7 mouse cellular contexts compared by ENCODE assay signal in genomic region chr3:88042661-88043421, GRCm38 (mm10). TPM values are rescaled to one million over a fixed set of nuclear protein-coding genes. Genes with fewer than 3 reads are reported as not detected.
DNase-seq lines count a peak whose midpoint lies in the region; ATAC-seq lines count a peak whose summit lies in the region.

Gpatch4 (plus strand) TSS chr3:88043108.

- peak; percentile 83 for DNase-seq in adrenal gland, adult 8-10 months
- DNase-seq in embryo, embryonic 11.5 days (ENCODE audit: low read depth, low spot score), result peak; percentile 91
- peak; percentile 67 to 81 for DNase-seq in gastrocnemius, postnatal 36 days
- peak; percentile 90 to 93 for DNase-seq in left cerebral cortex, postnatal 25 days (ENCODE audit: low spot score in 2 of 2)
- DNase-seq in midbrain, embryonic 10.5 days (ENCODE audit: low spot score), result peak; percentile 86
- peak; percentile 82 for DNase-seq in right cerebral cortex, postnatal 4 days

- H3K27ac ChIP-seq in intestine, embryonic 15.5 days, result peak within 1 kb of the TSS; percentile 68; the same call in 1 of the 2 replicates
- peak within 1 kb of the TSS; percentile 83 for H3K27ac ChIP-seq in midbrain, embryonic 10.5 days (replicated peaks)

- H3K4me1 ChIP-seq in intestine, embryonic 15.5 days (replicated peaks), result peaks cover 2% of the 10 kb centered on the region; the same call in 1 of the 2 replicates
- H3K4me1 ChIP-seq in midbrain, embryonic 10.5 days, result peaks cover 19% of the 10 kb centered on the region

- H3K36me3 ChIP-seq in intestine, embryonic 15.5 days, result peaks cover 2% of the 10 kb centered on the region; the same call in 1 of the 2 replicates
- peaks cover 11% of the 10 kb centered on the region for H3K36me3 ChIP-seq in midbrain, embryonic 10.5 days

- ATAC-seq in intestine, embryonic 15.5 days, result peak; percentile 98

- H3K27me3 ChIP-seq in intestine, embryonic 15.5 days (replicated peaks), result peaks cover 11% of the 10 kb centered on the region; the same call in 1 of the 2 replicates
- H3K27me3 ChIP-seq in midbrain, embryonic 10.5 days (ENCODE audit: low read depth, poor library complexity, severe bottlenecking), result peaks cover 12% of the 10 kb centered on the region

- WGBS in intestine, embryonic 15.5 days, result 7% methylated on average over 36 of the region's 36 CpGs
- 9% methylated on average over 36 of the region's 36 CpGs for WGBS in midbrain, embryonic 10.5 days

- H3K4me3 ChIP-seq in intestine, embryonic 15.5 days (replicated peaks), result peak within 1 kb of the TSS; percentile 77
- H3K4me3 ChIP-seq in midbrain, embryonic 10.5 days, result peak within 1 kb of the TSS; percentile 91

- intact Hi-C loops in gastrocnemius, postnatal 36 days (cut with DNase I), result no loop called here
- intact Hi-C loops in left cerebral cortex, postnatal 25 days (cut with DNase I), result no loop called here

- H3K9ac ChIP-seq in intestine, embryonic 15.5 days, result peak within 1 kb of the TSS; percentile 59

- H3K4me2 ChIP-seq in intestine, embryonic 15.5 days (replicated peaks), result peak within 1 kb of the TSS; percentile 75

- H3K9me3 ChIP-seq in intestine, embryonic 15.5 days, result no peaks in the 10 kb centered on the region
- no peaks in the 10 kb centered on the region for H3K9me3 ChIP-seq in midbrain, embryonic 10.5 days (replicated peaks)

RNA-seq across cellular contexts. Expression of gene Gpatch4, which starts in this region (rescaled TPM):
- total RNA-seq in adrenal gland, adult 8-10 months (2022), result 10 to 100 TPM; 12.9 to 16.6 (median 14.9) TPM
- total RNA-seq in gastrocnemius, postnatal 36 days (2021), result 10 to 100 TPM; 16.0 to 17.1 TPM
- 36.7 and 40.3 TPM in 2 replicates for polyA plus RNA-seq in intestine, embryonic 15.5 days (2015; fragmentation: Nextera tagmentation; extraction: Ambion mirVana)
- total RNA-seq in left cerebral cortex, postnatal 25 days (2021), result 10 to 100 TPM; 13.1 to 13.8 TPM
- polyA plus RNA-seq in midbrain, embryonic 10.5 days (2016; fragmentation: Nextera tagmentation; extraction: Ambion mirVana), result 41.7 and 47.0 TPM in 2 replicates

Comparison
In these comparisons a context has a peak if more than half of its experiments do, and no peak if none do; other contexts are left out.
1. Peak in every context shown above with its lines: DNase-seq, ATAC-seq, H3K4me3 ChIP-seq and H3K27ac ChIP-seq.